Comparison of ENCODE assay signal across 7 mouse cellular contexts in the genomic region with DNA sequence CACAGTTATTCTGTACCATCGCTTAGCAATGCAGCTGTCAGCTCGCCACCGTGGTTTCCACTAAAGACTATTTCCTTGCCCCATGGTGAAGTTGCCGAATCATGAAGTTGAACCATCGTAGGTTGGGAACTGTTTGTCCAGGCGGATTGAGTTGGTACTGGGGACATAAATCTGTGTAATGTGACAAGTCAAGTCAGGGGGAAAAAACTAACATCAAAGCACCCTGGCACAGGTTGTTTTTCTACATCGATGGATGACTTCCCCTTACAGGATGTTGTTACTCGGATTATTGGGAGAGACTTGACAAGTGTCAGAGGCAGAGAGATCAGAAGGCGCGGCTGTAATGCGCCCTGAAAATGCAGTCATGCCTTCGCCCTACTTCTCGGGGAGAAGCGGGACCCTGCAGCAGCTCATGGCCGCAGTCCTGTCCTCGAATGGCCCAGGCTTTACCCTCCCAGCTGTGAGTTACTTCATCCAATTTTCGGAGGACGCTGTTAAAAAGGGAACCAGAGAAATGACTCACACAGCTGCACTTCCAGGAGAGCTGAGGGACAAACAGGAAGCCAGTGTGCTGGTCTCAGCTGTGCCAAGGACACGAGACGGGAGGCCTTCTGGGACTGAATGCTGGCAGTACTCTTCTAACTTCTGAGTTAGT. TPM values are rescaled to one million over a fixed set of nuclear protein-coding genes. Genes with fewer than 3 reads are reported as not detected.
DNase-seq lines count a peak whose midpoint lies in the region; ATAC-seq lines count a peak whose summit lies in the region.

No protein-coding gene starts in this region.

- peaks cover 11% of the 10 kb centered on the region for H3K4me1 ChIP-seq in limb, embryonic 10.5 days

- H3K27me3 ChIP-seq in limb, embryonic 10.5 days (ENCODE audit: low read depth, poor library complexity, severe bottlenecking), result no peaks in the 10 kb centered on the region

- DNase-seq in urinary bladder, postnatal 36 days (ENCODE audit: low spot score in 2 of 2), result peak; percentile 7 to 57
- DNase-seq in urinary bladder, adult 18-20 months (ENCODE audit: low spot score in 2 of 2), result no peak
- peak; percentile 69 for DNase-seq in gastrocnemius, postnatal 14 days
- no peak for DNase-seq in limb, embryonic 10.5 days (ENCODE audit: low spot score)
- DNase-seq in skeletal muscle tissue, adult 2 months (ENCODE audit: low read depth, low spot score), result peak; percentile 83
- DNase-seq in cerebellum, postnatal 4 days (ENCODE audit: low spot score in 2 of 2), result no peak

- intact Hi-C loops in gastrocnemius, postnatal 14 days (cut with DNase I; ENCODE audit: low total_unique reads), result no loop called here

- H3K4me3 ChIP-seq in limb, embryonic 10.5 days, result no peak overlapping the region

- WGBS in limb, embryonic 10.5 days, result 49% methylated on average over 20 of the region's 20 CpGs

- H3K9me3 ChIP-seq in limb, embryonic 10.5 days (replicated peaks), result 0 out of 2 replicates have a peak, but pooled peaks cover 2% of the 10 kb centered on the region

- H3K36me3 ChIP-seq in limb, embryonic 10.5 days, result no peaks in the 10 kb centered on the region

- no peak for ATAC-seq in activated CD4-positive, CD25-positive, alpha-beta regulatory T cell, adult 4 months

- 0 out of 2 replicates have a peak overlapping the region, but pooled peaks have one; percentile 7 for H3K27ac ChIP-seq in limb, embryonic 10.5 days

RNA-seq across cellular contexts. Expression of gene Mis18a, which starts 50.2 kb away (rescaled TPM):
- 1 to 10 TPM; 1.9 to 2.7 TPM for total RNA-seq in gastrocnemius, postnatal 14 days (2021)
- 98.1 and 103 TPM in 2 replicates for polyA plus RNA-seq in limb, embryonic 10.5 days (2016; fragmentation: Nextera tagmentation; extraction: Ambion mirVana)
- 10 to 100 TPM; 54.0 to 63.3 TPM for polyA plus RNA-seq in activated CD4-positive, CD25-positive, alpha-beta regulatory T cell, adult 4 months (2017; shearing (Covaris generic))

Comparison
In these comparisons a context has a peak if more than half of its experiments do, and no peak if none do; other contexts are left out.
1. DNase-seq: peak in urinary bladder, postnatal 36 days (2 of 2), gastrocnemius, postnatal 14 days (single experiment) and skeletal muscle tissue, adult 2 months (single experiment); none in urinary bladder, adult 18-20 months (0 of 2), limb, embryonic 10.5 days (single experiment) and cerebellum, postnatal 4 days (0 of 2).